Mouse (Mus musculus) embryo, embryonic 10 days (tissue): ENCODE measurements around the gene Obscn.

ENCODE experiments used
- DNase-seq: peaks from one replicate; pipeline ENCODE4 v3.0.0-alpha.2; 2015; ENCODE audit warnings: low spot score

The Obscn gene

GRCm38 (mm10) chr11:58983691-58984341 lies 152.4 kb downstream of the Obscn start:
- DNase-seq: no peak

GRCm38 (mm10) chr11:58982471-58983097 lies 153.6 kb downstream of the Obscn start:
- no peak for DNase-seq

DNA sequence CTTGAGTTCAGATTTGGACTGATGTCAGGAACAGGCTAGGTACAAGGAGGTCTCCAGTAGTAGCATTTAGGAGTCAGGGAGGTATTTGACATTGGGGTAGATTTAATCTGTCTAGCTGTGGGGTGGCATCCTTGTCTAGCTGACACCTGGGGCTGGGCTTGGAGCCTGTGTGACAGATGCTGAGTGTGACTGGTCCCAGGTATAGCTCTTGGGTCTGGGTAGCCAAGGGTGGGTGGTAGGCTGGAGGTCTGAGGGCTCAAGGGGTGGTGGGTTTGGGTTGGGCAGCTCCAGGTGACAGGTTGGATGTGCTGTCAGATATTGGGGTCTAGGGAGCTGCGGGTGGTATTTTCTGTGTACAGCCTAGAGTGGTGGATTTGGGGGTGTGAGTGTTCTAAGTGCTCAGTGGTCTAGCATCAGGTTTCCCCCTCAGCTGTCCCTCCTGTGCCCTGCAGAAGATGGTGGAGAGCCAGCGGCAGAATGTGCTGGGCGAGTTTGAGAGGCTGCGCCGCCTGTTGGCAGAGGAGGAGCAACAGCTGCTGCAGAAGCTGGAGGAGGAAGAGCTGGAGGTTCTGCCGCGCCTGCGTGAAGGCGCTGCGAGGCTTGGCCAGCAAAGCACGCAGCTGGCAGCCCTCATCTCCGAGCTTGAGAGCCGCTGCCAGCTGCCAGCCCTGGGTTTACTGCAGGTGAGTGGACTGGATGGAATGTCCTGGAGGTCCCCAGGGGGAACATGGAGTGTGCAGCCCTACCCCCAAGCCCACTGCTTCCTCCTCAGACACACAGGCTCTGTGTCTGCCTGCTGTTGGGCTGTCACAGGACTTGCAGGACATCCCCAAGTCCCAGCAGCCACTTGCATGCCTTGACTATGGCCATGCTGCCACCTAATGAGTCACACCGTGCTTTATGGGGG lies 154.4 kb downstream of the Obscn start:
- DNase-seq: peak; percentile 52

- no peak for DNase-seq
Measured at GRCm38 (mm10) chr11:58980381-58980990, 155.7 kb downstream of the Obscn start.

DNA sequence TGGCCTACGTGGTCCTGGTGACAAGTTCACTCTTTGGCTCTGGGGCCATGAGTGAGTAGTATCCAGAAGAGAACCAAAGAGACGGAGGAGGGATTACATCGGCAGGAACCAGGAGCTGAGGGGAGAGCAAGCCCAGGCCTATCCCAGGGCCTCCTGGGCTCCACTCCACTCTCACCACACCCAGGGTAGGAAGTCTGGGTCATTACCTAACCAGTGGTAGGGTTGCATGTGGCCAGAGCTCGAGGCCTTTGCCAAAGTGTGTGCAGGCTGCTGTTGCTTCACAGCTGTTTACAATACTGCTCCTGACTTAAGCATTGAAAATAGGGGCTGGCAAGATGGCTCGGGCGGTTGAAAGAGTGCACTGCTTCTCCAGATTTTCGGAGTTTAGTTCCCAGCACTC lies 156.5 kb downstream of the Obscn start:
- DNase-seq: no peak

- no peak for DNase-seq
Measured at GRCm38 (mm10) chr11:58979183-58979582, 157.0 kb downstream of the Obscn start.

DNA sequence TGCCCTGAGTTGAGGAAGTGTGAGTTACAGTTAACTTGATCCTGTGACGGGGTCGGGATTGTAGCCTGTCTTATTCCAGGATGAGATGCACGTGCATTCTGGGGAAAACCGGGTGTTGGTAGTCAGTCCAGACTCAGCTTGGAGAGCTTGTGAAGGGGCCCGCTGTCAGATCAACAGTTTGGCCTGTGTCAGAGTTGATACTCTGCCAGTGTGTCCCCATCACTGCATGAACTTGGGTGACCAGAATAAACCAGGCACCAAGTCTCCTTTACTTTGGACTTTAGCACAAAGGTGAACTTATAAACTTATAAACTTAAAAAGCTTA lies 157.5 kb downstream of the Obscn start:
- no peak for DNase-seq

GRCm38 (mm10) chr11:58978027-58978705 lies 158.0 kb downstream of the Obscn start, which contains the start of gene Trim11:
Gene Trim11, plus strand, starts transcription at chr11:58978093.
- DNase-seq: peak; percentile 85

DNA sequence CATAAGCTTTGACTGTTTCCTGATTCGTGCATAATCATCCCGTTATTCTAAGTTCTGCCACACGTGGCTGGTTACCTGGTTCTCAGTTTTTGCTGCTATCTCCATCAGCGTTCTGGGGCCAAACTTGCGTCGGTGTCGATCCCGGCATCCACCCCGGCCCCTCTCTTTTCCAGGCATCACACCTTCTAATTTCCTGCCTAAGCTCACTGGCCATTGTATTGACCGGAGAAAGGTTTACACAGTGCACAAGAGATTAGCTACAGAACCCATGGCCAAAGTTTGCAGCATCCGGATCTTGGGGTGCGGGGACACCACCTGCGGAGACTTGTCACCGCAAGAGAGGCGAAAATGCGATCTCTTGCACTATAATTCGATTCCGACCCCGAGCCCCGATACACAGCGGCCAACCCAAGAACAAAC lies 158.6 kb downstream of the Obscn start:
- DNase-seq: no peak

DNA sequence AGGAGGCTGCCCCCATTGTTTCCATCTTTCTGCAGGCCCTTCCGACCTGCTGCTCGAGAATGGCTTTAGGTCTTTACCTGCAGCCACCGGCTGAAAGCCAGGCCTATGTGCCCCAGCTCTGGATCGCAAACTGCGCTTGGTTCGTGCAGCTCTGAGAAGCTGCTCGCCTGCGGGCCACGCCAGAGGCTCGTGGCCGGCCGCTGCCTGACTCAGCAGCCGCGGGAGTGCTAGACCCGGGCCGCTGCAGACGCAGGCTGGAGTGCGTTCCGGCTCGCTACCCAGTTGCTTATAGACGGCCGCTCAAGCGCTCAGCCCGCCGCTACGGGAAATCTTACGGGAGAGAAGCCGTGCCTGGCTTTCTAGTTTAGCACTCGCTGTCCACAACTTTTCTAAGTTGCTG lies 159.1 kb downstream of the Obscn start:
- DNase-seq: no peak

GRCm38 (mm10) chr11:58974414-58974813 lies 161.8 kb downstream of the Obscn start:
- no peak for DNase-seq

DNA sequence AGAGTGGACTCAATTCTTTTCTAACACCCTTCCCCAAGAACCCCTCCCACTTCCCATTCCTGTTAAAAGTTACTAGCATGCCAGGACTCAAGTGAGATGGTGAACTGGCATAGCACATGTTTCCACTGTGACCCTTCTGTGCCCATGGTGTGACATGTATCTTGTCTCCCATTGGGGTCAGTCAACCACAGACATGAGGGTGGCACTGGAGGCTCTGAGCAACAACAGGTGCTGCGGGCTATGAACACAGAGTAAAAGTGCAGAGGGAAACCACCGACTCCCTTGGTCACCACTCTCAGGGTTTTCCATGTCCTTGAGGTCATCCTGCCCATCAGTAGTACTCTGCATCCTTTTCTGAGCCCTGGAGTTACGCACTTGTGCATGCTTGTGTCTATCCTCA lies 164.4 kb downstream of the Obscn start:
- DNase-seq: no peak

- no peak for DNase-seq
Measured at GRCm38 (mm10) chr11:58970831-58971530, 165.2 kb downstream of the Obscn start.

GRCm38 (mm10) chr11:58969659-58970058 lies 166.5 kb downstream of the Obscn start:
- no peak for DNase-seq

- DNase-seq: no peak
Measured at GRCm38 (mm10) chr11:58969027-58969426, 167.2 kb downstream of the Obscn start.

DNA sequence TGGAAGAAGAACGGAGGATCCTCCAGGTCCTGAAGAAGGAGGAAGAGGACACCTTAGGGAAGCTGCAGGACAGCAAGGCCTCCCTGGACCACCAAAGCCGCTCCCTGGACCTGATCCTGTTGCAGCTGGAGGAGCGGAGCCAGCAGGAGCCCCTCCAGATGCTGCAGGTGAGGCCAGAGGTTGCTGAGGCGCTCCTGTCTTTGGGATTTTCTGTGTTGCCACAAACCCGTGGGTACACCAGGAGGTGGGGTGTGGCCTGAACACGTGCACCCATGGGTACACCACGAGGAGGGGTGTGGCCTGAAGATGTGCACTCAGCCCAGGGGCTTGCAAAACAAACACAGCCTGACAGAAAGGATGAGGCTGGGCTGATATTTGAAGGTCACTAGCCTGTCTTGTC lies 167.7 kb downstream of the Obscn start:
- DNase-seq: no peak

GRCm38 (mm10) chr11:58967346-58967745 lies 168.9 kb downstream of the Obscn start:
- no peak for DNase-seq

GRCm38 (mm10) chr11:58965001-58965760 lies 171.0 kb downstream of the Obscn start:
- DNase-seq: no peak

DNA sequence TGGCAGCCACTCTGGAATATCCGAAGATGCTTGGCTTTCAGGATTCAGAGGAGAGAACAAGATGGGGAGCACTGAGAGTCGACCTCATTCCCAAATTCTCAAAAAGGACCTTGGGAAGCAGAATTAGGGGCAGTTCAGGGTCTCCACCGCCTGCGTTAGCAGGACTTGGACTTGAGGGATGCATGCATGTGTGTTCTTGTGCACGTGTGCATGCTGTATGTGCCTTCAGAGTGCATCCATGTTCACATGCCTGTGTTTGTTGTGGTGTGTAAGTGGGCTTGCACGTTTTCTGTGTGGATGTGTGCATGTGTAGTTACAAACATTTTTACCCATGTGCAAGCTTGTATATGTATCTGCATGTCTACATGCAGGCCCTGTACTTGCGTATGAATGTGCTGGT lies 172.0 kb downstream of the Obscn start:
- DNase-seq: no peak

GRCm38 (mm10) chr11:58963543-58963942 lies 172.7 kb downstream of the Obscn start:
- no peak for DNase-seq
